Mouse (Mus musculus): ENCODE data around the gene Ptpn20.

DNA sequence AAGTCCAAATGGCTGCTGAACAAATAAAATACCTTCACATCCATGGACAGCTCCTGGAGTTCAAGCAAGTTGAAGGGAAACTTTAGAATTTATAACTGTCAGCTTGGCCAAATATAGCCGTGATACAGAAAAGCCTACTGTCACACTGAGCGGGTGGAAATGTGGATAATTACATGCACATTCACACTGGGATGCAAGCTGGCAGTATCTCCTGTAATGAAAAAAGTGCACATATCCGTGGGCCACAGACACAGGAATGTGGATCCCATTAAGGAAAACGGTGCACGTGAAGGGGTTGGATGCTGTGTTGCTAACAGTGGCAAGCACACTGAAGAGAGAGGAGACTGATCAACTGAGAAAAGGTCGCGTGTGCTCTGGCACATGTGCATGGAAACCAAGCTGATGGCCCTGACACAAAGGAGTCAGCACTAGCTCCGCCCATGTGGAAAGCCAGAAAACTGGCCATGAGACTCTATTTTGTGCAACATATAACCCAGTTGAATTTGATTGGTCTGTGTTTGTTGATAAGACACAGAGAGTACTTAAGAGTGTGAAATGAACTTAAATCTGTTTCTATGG, 43.4 kb upstream of the Ptpn20 start:
- no peak for TF ChIP-seq CTCF (IDR thresholded peaks at IDR 0.05; ENCODE audit: low read depth)
- TF ChIP-seq EP300 (IDR thresholded peaks at IDR 0.05; ENCODE audit: low read depth), result no peak

All from heart, postnatal 0 days (tissue).